Mouse (Mus musculus): Measurements from ENCODE around the gene Smg8.

DNA sequence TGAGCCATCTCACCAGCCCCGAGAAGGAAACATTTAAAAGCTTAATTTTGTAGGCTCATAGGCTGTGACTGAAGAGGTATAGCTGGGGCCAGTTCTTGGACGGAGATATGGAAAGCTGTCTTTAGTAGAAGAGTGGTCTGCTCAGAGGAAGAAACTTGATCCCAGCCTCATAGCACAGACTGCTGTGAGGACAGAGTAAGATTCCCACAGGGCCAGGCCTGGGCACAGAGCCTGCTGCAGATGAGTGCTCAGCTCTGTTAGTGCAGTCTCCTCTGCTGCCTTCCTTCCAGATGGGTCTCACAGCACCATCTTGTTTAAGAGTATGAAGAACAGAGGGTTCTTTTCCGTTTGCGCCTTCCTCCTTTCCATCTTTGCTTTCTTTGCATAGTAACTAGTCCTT is 49.7 kb upstream of the Smg8 start:
- no peak for TF ChIP-seq E2F4 (IDR thresholded peaks at IDR 0.05; ENCODE audit: insufficient read depth)
- TF ChIP-seq USF1 (IDR thresholded peaks at IDR 0.05; ENCODE audit: low read depth): no peak
- TF ChIP-seq POLR2A (IDR thresholded peaks at IDR 0.05; ENCODE audit: insufficient read length, low read depth): no peak
- TF ChIP-seq MAX (IDR thresholded peaks at IDR 0.05; ENCODE audit: low read depth): no peak
- no peak for TF ChIP-seq CEBPB (IDR thresholded peaks at IDR 0.05; ENCODE audit: insufficient read depth, poor library complexity, severe bottlenecking)
- no peak for TF ChIP-seq SRF (IDR thresholded peaks at IDR 0.05; ENCODE audit: control insufficient read depth, insufficient read length, low read depth)
- no peak for TF ChIP-seq TCF12 (IDR thresholded peaks at IDR 0.05; ENCODE audit: insufficient read depth, poor library complexity, severe bottlenecking)
- no peak for TF ChIP-seq POLR2AphosphoS2 (IDR thresholded peaks at IDR 0.05; ENCODE audit: insufficient read length, low read depth)
- TF ChIP-seq MYOG (IDR thresholded peaks at IDR 0.05; ENCODE audit: control insufficient read depth in 1 of 3, insufficient read depth in 1 of 3, insufficient read length in 2 of 3, low read depth in 2 of 3): no peak
- no peak for TF ChIP-seq MYOD1 (IDR thresholded peaks at IDR 0.05; ENCODE audit: control insufficient read depth in 1 of 3, insufficient read length in 2 of 3, low read depth in 2 of 3)
- no peak for TF ChIP-seq TCF3 (IDR thresholded peaks at IDR 0.05; ENCODE audit: insufficient read length, low read depth)
- no peak for TF ChIP-seq REST (IDR thresholded peaks at IDR 0.05; ENCODE audit: insufficient read depth, insufficient read length)

Data from myocyte (in vitro differentiated cells).